Mouse (Mus musculus): ENCODE data around the gene Zfp609.

Zfp609 gene

GRCm38 (mm10) chr9:65762728-65763127, 64.6 kb downstream of the Zfp609 start:
- no peak for DNase-seq (ENCODE audit: low read depth, low spot score)

GRCm38 (mm10) chr9:65759992-65760391, 67.4 kb downstream of the Zfp609 start:
- no peak for DNase-seq (ENCODE audit: low read depth, low spot score)

- no peak for DNase-seq (ENCODE audit: low read depth, low spot score)
These were observed 68.1 kb downstream of the Zfp609 start for GRCm38 (mm10) chr9:65759256-65759655.

GRCm38 (mm10) chr9:65757826-65758225, 69.5 kb downstream of the Zfp609 start:
- DNase-seq (ENCODE audit: low read depth, low spot score): no peak

GRCm38 (mm10) chr9:65755673-65756375, 71.5 kb downstream of the Zfp609 start:
- DNase-seq (ENCODE audit: low read depth, low spot score): no peak

- DNase-seq (ENCODE audit: low read depth, low spot score): no peak
These were observed 72.2 kb downstream of the Zfp609 start for GRCm38 (mm10) chr9:65755164-65755563.

GRCm38 (mm10) chr9:65752632-65753031, 74.7 kb downstream of the Zfp609 start:
- peak; percentile 59 for DNase-seq (ENCODE audit: low read depth, low spot score)

- no peak for DNase-seq (ENCODE audit: low read depth, low spot score)
These were observed 75.5 kb downstream of the Zfp609 start for GRCm38 (mm10) chr9:65751906-65752305.

- DNase-seq (ENCODE audit: low read depth, low spot score): no peak
These were observed 79.3 kb downstream of the Zfp609 start for GRCm38 (mm10) chr9:65748102-65748501.

GRCm38 (mm10) chr9:65746479-65746878, 80.9 kb downstream of the Zfp609 start:
- no peak for DNase-seq (ENCODE audit: low read depth, low spot score)

GRCm38 (mm10) chr9:65745456-65745855, 81.9 kb downstream of the Zfp609 start:
- DNase-seq (ENCODE audit: low read depth, low spot score): no peak

- DNase-seq (ENCODE audit: low read depth, low spot score): no peak
These were observed 82.9 kb downstream of the Zfp609 start for GRCm38 (mm10) chr9:65744171-65745082.

- no peak for DNase-seq (ENCODE audit: low read depth, low spot score)
These were observed 83.6 kb downstream of the Zfp609 start for GRCm38 (mm10) chr9:65743809-65744170.

- no peak for DNase-seq (ENCODE audit: low read depth, low spot score)
These were observed 84.0 kb downstream of the Zfp609 start for GRCm38 (mm10) chr9:65743322-65743721.

GRCm38 (mm10) chr9:65742777-65743176, 84.6 kb downstream of the Zfp609 start:
- no peak for DNase-seq (ENCODE audit: low read depth, low spot score)

- DNase-seq (ENCODE audit: low read depth, low spot score): no peak
These were observed 86.1 kb downstream of the Zfp609 start for GRCm38 (mm10) chr9:65741066-65741852.

- DNase-seq (ENCODE audit: low read depth, low spot score): no peak
These were observed 92.4 kb downstream of the Zfp609 start for GRCm38 (mm10) chr9:65734931-65735330.

GRCm38 (mm10) chr9:65728588-65728987, 98.8 kb downstream of the Zfp609 start:
- no peak for DNase-seq (ENCODE audit: low read depth, low spot score)

- no peak for DNase-seq (ENCODE audit: low read depth, low spot score)
These were observed 99.9 kb downstream of the Zfp609 start for GRCm38 (mm10) chr9:65727491-65727890.

- DNase-seq (ENCODE audit: low read depth, low spot score): no peak
These were observed 100.9 kb downstream of the Zfp609 start for GRCm38 (mm10) chr9:65726431-65726830.

- DNase-seq (ENCODE audit: low read depth, low spot score): no peak
These were observed 102.1 kb downstream of the Zfp609 start for GRCm38 (mm10) chr9:65725291-65725622.

Data from ES-CJ7 (cell line).